ENCODE assay signal across 8 mouse cellular contexts in genomic region chrX:144403526-144403925, GRCm38 (mm10). TPM values are rescaled to one million over a fixed set of nuclear protein-coding genes. Genes with fewer than 3 reads are reported as not detected.
DNase-seq lines count a peak whose midpoint lies in the region; ATAC-seq and TF ChIP-seq lines count a peak whose summit lies in the region.

No protein-coding gene starts in this region.

- no peak overlapping the region for H3K9ac ChIP-seq in intestine, postnatal 0 days (ENCODE audit: low read depth, low read length)
- H3K9ac ChIP-seq in intestine, embryonic 16.5 days (ENCODE audit: low read depth, low read length): no peak overlapping the region
- H3K9ac ChIP-seq in forebrain, postnatal 0 days: no peak overlapping the region
- no peak overlapping the region for H3K9ac ChIP-seq in liver, embryonic 14.5 days (replicated peaks)

- no peak for ATAC-seq in intestine, postnatal 0 days
- ATAC-seq in intestine, embryonic 16.5 days: no peak
- peak; percentile 86 for ATAC-seq in forebrain, postnatal 0 days
- ATAC-seq in liver, embryonic 14.5 days (ENCODE audit: insufficient read depth): no peak

- peak; percentile 17 for DNase-seq in cerebellum, adult 11 months
- DNase-seq in forebrain, postnatal 0 days: peak; percentile 75
- peak; percentile 2 to 6 for DNase-seq in kidney, adult 8-10 months
- DNase-seq in liver, embryonic 14.5 days (ENCODE audit: low read depth in 3 of 3, low spot score in 3 of 3): no peak
- DNase-seq in thymus, adult 2 months: peak; percentile 23

- no peaks in the 10 kb centered on the region for H3K9me3 ChIP-seq in intestine, postnatal 0 days (ENCODE audit: control insufficient read depth)
- no peaks in the 10 kb centered on the region for H3K9me3 ChIP-seq in intestine, embryonic 16.5 days (ENCODE audit: control insufficient read depth, low read length)
- no peaks in the 10 kb centered on the region for H3K9me3 ChIP-seq in forebrain, postnatal 0 days (ENCODE audit: low read length)
- H3K9me3 ChIP-seq in liver, embryonic 14.5 days (ENCODE audit: control insufficient read depth, low read length): no peaks in the 10 kb centered on the region

- no peaks in the 10 kb centered on the region for H3K36me3 ChIP-seq in intestine, postnatal 0 days (ENCODE audit: control insufficient read depth, insufficient read depth)
- H3K36me3 ChIP-seq in intestine, embryonic 16.5 days (ENCODE audit: control insufficient read depth, insufficient read depth, low read length): no peaks in the 10 kb centered on the region
- H3K36me3 ChIP-seq in forebrain, postnatal 0 days (ENCODE audit: insufficient read depth): no peaks in the 10 kb centered on the region
- H3K36me3 ChIP-seq in liver, embryonic 14.5 days (replicated peaks; ENCODE audit: control insufficient read depth, insufficient read depth, low read depth): no peaks in the 10 kb centered on the region
- no peaks in the 10 kb centered on the region for H3K36me3 ChIP-seq in thymus, adult 2 months (ENCODE audit: control insufficient read depth, insufficient read depth, low read length)

- H3K4me1 ChIP-seq in intestine, postnatal 0 days (replicated peaks; ENCODE audit: control insufficient read depth, insufficient read depth, low read length): no peaks in the 10 kb centered on the region
- no peaks in the 10 kb centered on the region for H3K4me1 ChIP-seq in intestine, embryonic 16.5 days (ENCODE audit: control insufficient read depth, insufficient read depth, low read length)
- no peaks in the 10 kb centered on the region for H3K4me1 ChIP-seq in forebrain, postnatal 0 days (ENCODE audit: insufficient read depth)
- H3K4me1 ChIP-seq in liver, embryonic 14.5 days (replicated peaks; ENCODE audit: control insufficient read depth in 2 of 2, insufficient read depth in 2 of 2, low read length in 1 of 2): no peaks in the 10 kb centered on the region
- no peaks in the 10 kb centered on the region for H3K4me1 ChIP-seq in olfactory bulb, adult 2 months (ENCODE audit: control insufficient read depth, insufficient read depth, low read length)
- no peaks in the 10 kb centered on the region for H3K4me1 ChIP-seq in thymus, adult 2 months (replicated peaks; ENCODE audit: control insufficient read depth, insufficient read depth, low read length)

- H3K27ac ChIP-seq in intestine, postnatal 0 days (ENCODE audit: low read depth, low read length): no peak overlapping the region
- H3K27ac ChIP-seq in intestine, embryonic 16.5 days (ENCODE audit: low read length): no peak overlapping the region
- no peak overlapping the region for H3K27ac ChIP-seq in forebrain, postnatal 0 days (ENCODE audit: low read depth, low read length)
- no peak overlapping the region for H3K27ac ChIP-seq in liver, embryonic 14.5 days
- no peak overlapping the region for H3K27ac ChIP-seq in olfactory bulb, adult 2 months (ENCODE audit: insufficient read depth, low read depth, low read length)
- no peak overlapping the region for H3K27ac ChIP-seq in thymus, adult 2 months (ENCODE audit: control insufficient read depth, insufficient read depth, low read length)

- WGBS in intestine, postnatal 0 days: 36% methylated on average over 7 of the region's 7 CpGs
- 26% methylated on average over 7 of the region's 7 CpGs for WGBS in intestine, embryonic 16.5 days
- WGBS in forebrain, postnatal 0 days: 32% methylated on average over 7 of the region's 7 CpGs
- WGBS in liver, embryonic 14.5 days (ENCODE audit: insufficient replicate concordance): 26% methylated on average over 7 of the region's 7 CpGs
- 24% methylated on average over 7 of the region's 7 CpGs for WGBS in olfactory bulb, adult 2 months
- WGBS in thymus, adult 2 months: 17% methylated on average over 7 of the region's 7 CpGs

- H3K4me3 ChIP-seq in intestine, postnatal 0 days (ENCODE audit: low read depth, low read length): no peak overlapping the region
- no peak overlapping the region for H3K4me3 ChIP-seq in intestine, embryonic 16.5 days (ENCODE audit: low read length)
- H3K4me3 ChIP-seq in forebrain, postnatal 0 days (ENCODE audit: low read depth, low read length): no peak overlapping the region
- H3K4me3 ChIP-seq in liver, embryonic 14.5 days (ENCODE audit: insufficient read depth in 1 of 2, low read depth in 2 of 2, low read length in 2 of 2): no peak overlapping the region
- H3K4me3 ChIP-seq in olfactory bulb, adult 2 months (ENCODE audit: insufficient read depth, low read depth, low read length): no peak overlapping the region
- no peak overlapping the region for H3K4me3 ChIP-seq in thymus, adult 2 months (ENCODE audit: control insufficient read depth, insufficient read depth, low read length)

- TF ChIP-seq EP300 in liver, embryonic 14.5 days (IDR thresholded peaks at IDR 0.05; ENCODE audit: low read depth): no peak

- peak; percentile 89 for TF ChIP-seq CTCF in intestine, postnatal 0 days (IDR thresholded peaks at IDR 0.05; ENCODE audit: low read depth)
- peak; percentile 87 for TF ChIP-seq CTCF in forebrain, postnatal 0 days (IDR thresholded peaks at IDR 0.05; ENCODE audit: low read depth)
- TF ChIP-seq CTCF in liver, embryonic 14.5 days (IDR thresholded peaks at IDR 0.05; ENCODE audit: low read depth): peak; percentile 85
- peak; percentile 37; the same call in 1 of the 2 replicates for TF ChIP-seq CTCF in olfactory bulb, adult 2 months (IDR thresholded peaks at IDR 0.05; ENCODE audit: insufficient read depth, low read depth, low read length)
- TF ChIP-seq CTCF in thymus, adult 2 months (IDR thresholded peaks at IDR 0.05; ENCODE audit: borderline replicate concordance, control insufficient read depth, extremely low read depth, insufficient read depth, low read length, poor library complexity): 0 out of 2 replicates have a peak, but pooled peaks have one; percentile 14

- TF ChIP-seq POLR2A in olfactory bulb, adult 2 months (IDR thresholded peaks at IDR 0.05; ENCODE audit: insufficient read depth, low read depth, low read length): no peak
- no peak for TF ChIP-seq POLR2A in thymus, adult 2 months (IDR thresholded peaks at IDR 0.05; ENCODE audit: control insufficient read depth, extremely low read depth, insufficient read depth, low read length, poor library complexity)

- H3K27me3 ChIP-seq in intestine, postnatal 0 days (replicated peaks; ENCODE audit: control insufficient read depth, insufficient read depth, low read length): no peaks in the 10 kb centered on the region
- H3K27me3 ChIP-seq in intestine, embryonic 16.5 days (replicated peaks; ENCODE audit: control insufficient read depth, insufficient read depth, low read length): no peaks in the 10 kb centered on the region
- H3K27me3 ChIP-seq in forebrain, postnatal 0 days (ENCODE audit: insufficient read depth, low read length): no peaks in the 10 kb centered on the region
- no peaks in the 10 kb centered on the region for H3K27me3 ChIP-seq in liver, embryonic 14.5 days (ENCODE audit: control insufficient read depth, insufficient read depth, low read length)
- no peaks in the 10 kb centered on the region for H3K27me3 ChIP-seq in thymus, adult 2 months (ENCODE audit: control insufficient read depth, insufficient read depth, low read length)

- no peak overlapping the region for H3K4me2 ChIP-seq in intestine, postnatal 0 days (replicated peaks; ENCODE audit: low read depth)
- no peak overlapping the region for H3K4me2 ChIP-seq in intestine, embryonic 16.5 days (ENCODE audit: low read depth, low read length)
- H3K4me2 ChIP-seq in forebrain, postnatal 0 days (ENCODE audit: low read depth): no peak overlapping the region
- no peak overlapping the region for H3K4me2 ChIP-seq in liver, embryonic 14.5 days (ENCODE audit: low read depth)

RNA-seq across cellular contexts. Expression of gene Trpc5os, which starts 52.9 kb away (rescaled TPM):
- not detected in 2 replicates for polyA plus RNA-seq in intestine, postnatal 0 days (2015; fragmentation: Nextera tagmentation; extraction: Ambion mirVana)
- polyA plus RNA-seq in intestine, embryonic 16.5 days (2015; fragmentation: Nextera tagmentation; extraction: Ambion mirVana): 0.04 TPM in 1 of 2 replicates, not detected in the other
- total RNA-seq in forebrain, postnatal 0 days (2014; rRNA removed): not detected in 2 replicates
- polyA plus RNA-seq in forebrain, postnatal 0 days (2015; fragmentation: Nextera tagmentation; extraction: Ambion mirVana): not detected in 2 replicates
- 0.01 TPM in 2 replicates for polyA plus RNA-seq in liver, embryonic 14.5 days (2012; rRNA removed)
- not detected in 2 replicates for polyA plus RNA-seq in liver, embryonic 14.5 days (2014; fragmentation: Nextera tagmentation; extraction: Ambion mirVana)
- polyA plus RNA-seq in olfactory bulb, adult 2 months (2012; ENCODE audit: insufficient read depth, insufficient read length, low replicate concordance, missing spikeins): not detected in 2 replicates
- not detected in 2 replicates for polyA plus RNA-seq in thymus, adult 2 months (2012; rRNA removed)

Comparison
In these comparisons a context has a peak if more than half of its experiments do, and no peak if none do; other contexts are left out.
1. CTCF ChIP-seq: peak in every context shown above with its lines; median percentile 89 in intestine, postnatal 0 days; 87 in forebrain, postnatal 0 days; 85 in liver, embryonic 14.5 days; 37 in olfactory bulb, adult 2 months; 14 in thymus, adult 2 months.
2. DNase-seq: peak in cerebellum, adult 11 months (single experiment), forebrain, postnatal 0 days (single experiment), kidney, adult 8-10 months (2 of 2) and thymus, adult 2 months (single experiment); none in liver, embryonic 14.5 days (0 of 3).